Mouse (Mus musculus): Measurements from ENCODE around the gene Nudt17.
"Not testable (repeated sequence)": the region's sequence is repeated elsewhere in the genome, so short reads cannot be mapped to it uniquely, and the experiment has no call there.

Nudt17 gene

GRCm38 (mm10) chr3:96704778-96705177, 3.6 kb downstream of the Nudt17 start:
- DNase-seq (ENCODE audit: low read depth, low spot score): no peak

GRCm38 (mm10) chr3:96701003-96701402, 7.4 kb downstream of the Nudt17 start:
- DNase-seq (ENCODE audit: low read depth, low spot score): no peak

- DNase-seq (ENCODE audit: low read depth, low spot score): no peak
These were observed 8.0 kb downstream of the Nudt17 start for GRCm38 (mm10) chr3:96700376-96700775.

- peak; percentile 53 for DNase-seq (ENCODE audit: low read depth, low spot score)
These were observed 9.2 kb downstream of the Nudt17 start for GRCm38 (mm10) chr3:96698993-96699690.

- peak; percentile 76 for DNase-seq (ENCODE audit: low read depth, low spot score)
These were observed 11.3 kb downstream of the Nudt17 start for GRCm38 (mm10) chr3:96696766-96697732.

GRCm38 (mm10) chr3:96696198-96696765, 12.1 kb downstream of the Nudt17 start, which contains the start of gene Pias3:
Gene Pias3, plus strand, starts transcription at chr3:96696384.
- DNase-seq (ENCODE audit: low read depth, low spot score): peak; percentile 50

- no peak for DNase-seq (ENCODE audit: low read depth, low spot score)
These were observed 14.8 kb downstream of the Nudt17 start for GRCm38 (mm10) chr3:96693579-96693978.

- no peak for DNase-seq (ENCODE audit: low read depth, low spot score)
These were observed 15.9 kb downstream of the Nudt17 start for GRCm38 (mm10) chr3:96692506-96692905.

GRCm38 (mm10) chr3:96690298-96690697, 18.1 kb downstream of the Nudt17 start:
- no peak for DNase-seq (ENCODE audit: low read depth, low spot score)

GRCm38 (mm10) chr3:96688854-96689253, 19.5 kb downstream of the Nudt17 start:
- no peak for DNase-seq (ENCODE audit: low read depth, low spot score)

GRCm38 (mm10) chr3:96686057-96686456, 22.3 kb downstream of the Nudt17 start:
- DNase-seq (ENCODE audit: low read depth, low spot score): not testable (repeated sequence)

- DNase-seq (ENCODE audit: low read depth, low spot score): no peak
These were observed 23.6 kb downstream of the Nudt17 start for GRCm38 (mm10) chr3:96684822-96685156.

- DNase-seq (ENCODE audit: low read depth, low spot score): no peak
These were observed 24.1 kb downstream of the Nudt17 start for GRCm38 (mm10) chr3:96684151-96684821.

- DNase-seq (ENCODE audit: low read depth, low spot score): no peak
These were observed 24.9 kb downstream of the Nudt17 start for GRCm38 (mm10) chr3:96683496-96683895.

- no peak for DNase-seq (ENCODE audit: low read depth, low spot score)
These were observed 27.9 kb downstream of the Nudt17 start for GRCm38 (mm10) chr3:96680269-96680956.

GRCm38 (mm10) chr3:96679159-96679674, 29.1 kb downstream of the Nudt17 start:
- DNase-seq (ENCODE audit: low read depth, low spot score): no peak

- no peak for DNase-seq (ENCODE audit: low read depth, low spot score)
These were observed 29.9 kb downstream of the Nudt17 start for GRCm38 (mm10) chr3:96678456-96678855.

GRCm38 (mm10) chr3:96675690-96676089, 32.7 kb downstream of the Nudt17 start:
- DNase-seq (ENCODE audit: low read depth, low spot score): no peak

GRCm38 (mm10) chr3:96675171-96675570, 33.2 kb downstream of the Nudt17 start:
- DNase-seq (ENCODE audit: low read depth, low spot score): no peak

GRCm38 (mm10) chr3:96674442-96674841, 33.9 kb downstream of the Nudt17 start:
- DNase-seq (ENCODE audit: low read depth, low spot score): no peak

GRCm38 (mm10) chr3:96673514-96673913, 34.8 kb downstream of the Nudt17 start:
- no peak for DNase-seq (ENCODE audit: low read depth, low spot score)
